Mouse (Mus musculus) ZHBTc4 (cell line): ENCODE results near the gene Cecr2.

Experiments
- DNase-seq: peaks from one replicate; pipeline ENCODE4 v3.0.0-alpha.2; 2011; ENCODE audit warnings: low read depth, low spot score

The Cecr2 gene

DNA sequence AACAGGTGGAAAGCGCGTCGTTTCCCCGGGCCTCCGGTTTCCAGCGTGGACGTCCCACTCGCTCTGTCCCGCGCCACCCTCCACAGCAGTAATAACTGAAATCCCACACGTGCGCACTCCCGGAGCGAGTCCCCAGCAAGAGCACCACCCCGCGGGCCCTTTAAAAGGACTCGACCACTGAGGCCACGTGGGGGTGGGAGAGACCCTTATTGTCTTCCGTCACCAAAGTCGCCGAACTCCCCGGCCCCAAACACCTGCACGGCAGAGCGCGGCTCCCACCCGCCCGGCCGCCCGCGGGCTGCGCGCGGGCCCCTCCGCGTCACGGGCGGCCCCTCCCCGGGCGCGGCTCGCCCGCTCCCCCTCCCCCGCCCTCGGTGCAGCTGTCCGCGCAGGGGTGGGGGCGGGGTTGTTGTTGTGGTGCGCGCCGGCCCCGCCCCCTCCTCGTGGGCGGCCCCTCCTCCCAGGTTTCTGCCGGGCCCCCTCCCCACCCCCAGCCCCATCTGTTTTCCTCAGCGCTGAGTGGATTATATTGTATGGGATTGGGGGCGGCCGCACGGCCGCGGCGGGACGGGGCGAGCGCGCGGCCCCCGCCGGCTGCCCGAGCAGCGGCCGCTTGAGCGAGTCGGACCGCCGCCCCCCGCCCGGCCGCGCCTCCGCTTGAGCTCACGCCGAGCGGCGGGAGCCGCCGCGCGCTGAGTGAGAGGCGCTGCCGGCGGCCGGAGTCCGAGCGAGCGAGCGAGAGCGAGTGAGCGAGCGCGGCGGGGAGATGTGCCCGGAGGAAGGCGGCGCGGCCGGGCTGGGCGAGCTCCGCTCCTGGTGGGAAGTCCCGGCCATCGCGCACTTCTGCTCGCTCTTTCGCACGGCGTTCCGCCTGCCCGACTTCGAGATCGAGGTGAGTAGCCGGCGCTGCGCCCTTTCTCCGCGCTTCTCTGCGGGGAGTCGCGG lies at the start of gene Cecr2:
Gene Cecr2, plus strand, starts transcription at position 554 of the 945 bp plus-strand sequence.
- peak; percentile 93 for DNase-seq

DNA sequence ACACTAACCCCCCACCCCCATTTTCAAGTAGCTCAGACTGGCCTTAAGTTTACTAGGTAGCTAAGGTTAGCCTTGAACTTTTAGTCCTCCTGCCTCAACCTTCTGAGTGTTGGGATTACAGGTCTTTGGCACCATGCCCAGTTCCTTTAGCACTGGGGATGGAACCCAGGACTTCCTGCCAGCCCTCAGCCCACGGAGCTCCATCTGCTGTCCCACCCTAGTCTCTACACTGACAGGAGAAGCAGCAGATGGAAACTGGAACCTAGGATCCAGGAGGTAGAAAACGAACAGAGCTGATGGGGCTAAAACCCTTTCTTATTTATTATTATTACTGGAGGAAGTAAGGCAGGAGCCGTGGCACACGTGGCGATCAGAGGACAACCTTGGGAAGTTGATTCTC lies 48.6 kb upstream of the Cecr2 start:
- peak; percentile 26 for DNase-seq

DNA sequence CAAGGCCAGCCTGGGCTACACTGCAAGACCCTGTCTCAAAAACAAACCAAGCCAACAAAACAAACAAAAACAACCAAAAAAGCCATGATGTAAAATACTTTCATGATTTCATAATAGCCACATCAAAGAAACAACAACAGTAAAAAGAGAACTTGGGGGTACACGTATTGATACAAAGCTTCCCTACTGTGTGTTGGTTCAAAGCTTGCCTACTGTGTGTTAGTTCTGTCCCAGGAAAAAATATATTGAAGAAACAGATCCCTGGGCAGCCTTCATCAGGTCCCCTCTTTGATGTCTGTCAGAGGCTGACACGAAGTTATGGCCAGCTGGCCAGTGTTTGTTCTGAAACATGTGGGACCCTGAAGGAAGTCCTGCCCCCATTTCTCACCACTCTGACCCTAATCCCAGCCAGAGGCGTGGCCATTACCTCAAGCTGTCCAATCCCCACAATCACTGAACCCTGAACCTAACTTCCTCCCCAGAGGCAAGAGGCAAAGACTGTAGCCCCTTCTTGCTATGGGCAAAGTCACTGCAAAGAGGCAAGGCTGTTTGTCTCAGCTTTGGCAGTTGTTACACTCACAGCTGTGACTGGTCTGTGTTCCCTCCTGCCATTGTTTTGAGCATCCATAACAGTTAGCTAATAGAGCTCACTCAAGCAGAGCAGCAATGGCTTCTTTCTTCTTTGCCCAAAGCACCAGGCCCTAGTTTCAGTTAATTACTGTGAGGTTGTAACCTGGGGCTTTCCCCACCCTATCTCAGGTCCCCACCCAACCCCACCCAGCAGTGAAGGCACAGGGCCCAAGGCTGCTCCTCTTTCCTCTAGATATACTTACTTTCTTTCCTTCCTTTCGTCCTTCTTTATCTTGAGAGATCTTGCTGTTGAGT lies 47.4 kb upstream of the Cecr2 start:
- DNase-seq: no peak

DNA sequence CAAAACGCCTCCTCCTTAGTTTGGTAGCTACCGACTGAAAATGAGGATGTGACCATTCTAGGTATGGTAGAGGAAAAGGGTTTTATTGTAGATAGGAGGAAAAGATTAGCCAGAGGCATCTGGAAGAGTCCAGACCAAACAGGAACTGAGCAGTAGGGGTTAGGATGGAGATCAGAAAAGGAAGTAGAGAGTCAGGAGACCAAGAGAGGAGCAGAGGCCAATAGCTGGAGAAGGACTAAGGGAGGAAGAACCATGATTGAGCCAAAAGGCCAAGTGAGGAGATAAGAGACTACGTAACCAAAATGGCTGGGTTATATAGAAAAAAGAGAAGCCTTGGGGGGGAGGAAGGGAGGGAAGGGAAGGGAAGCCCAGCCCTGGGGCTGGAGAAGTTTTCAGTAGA lies 46.0 kb upstream of the Cecr2 start:
- DNase-seq: no peak

DNA sequence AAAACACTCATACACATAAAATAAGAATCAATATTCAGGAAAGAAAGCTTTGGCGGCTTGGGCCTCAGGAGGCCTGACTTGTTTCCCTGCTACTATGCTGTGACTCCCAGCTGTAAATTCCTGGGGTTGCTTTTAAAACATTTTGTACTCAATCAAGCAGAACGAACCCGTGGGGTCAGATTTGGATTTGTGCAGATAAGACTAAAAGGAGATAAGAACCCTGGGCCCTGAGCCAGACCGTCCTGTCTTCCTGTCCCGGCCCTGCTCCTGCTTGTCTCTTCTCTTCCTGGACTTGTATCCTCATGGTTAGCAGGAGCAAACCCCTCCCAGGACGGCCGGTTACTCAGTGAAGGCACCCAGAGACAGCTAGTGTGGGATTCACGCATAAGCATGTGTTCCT lies 41.1 kb upstream of the Cecr2 start:
- no peak for DNase-seq

DNA sequence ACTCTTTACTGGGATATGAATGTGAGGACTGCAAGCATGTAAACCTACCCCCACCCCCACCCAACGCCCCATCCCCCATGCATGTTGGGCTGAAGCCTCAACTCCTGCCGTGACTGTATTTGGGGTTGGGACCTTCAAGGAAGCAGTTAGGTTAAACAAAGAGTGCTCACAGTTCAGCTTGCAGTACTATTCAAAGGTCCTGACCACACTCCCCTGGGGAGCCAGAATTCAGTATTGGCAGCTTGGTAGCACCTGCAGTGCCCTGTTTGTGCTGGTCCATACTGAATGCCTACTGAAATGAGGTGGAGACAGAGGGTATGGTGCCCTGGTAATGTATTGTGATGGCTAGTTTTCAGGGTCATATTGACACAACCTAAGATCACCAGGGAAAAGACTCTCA lies 39.1 kb upstream of the Cecr2 start:
- DNase-seq: peak; percentile 53

DNA sequence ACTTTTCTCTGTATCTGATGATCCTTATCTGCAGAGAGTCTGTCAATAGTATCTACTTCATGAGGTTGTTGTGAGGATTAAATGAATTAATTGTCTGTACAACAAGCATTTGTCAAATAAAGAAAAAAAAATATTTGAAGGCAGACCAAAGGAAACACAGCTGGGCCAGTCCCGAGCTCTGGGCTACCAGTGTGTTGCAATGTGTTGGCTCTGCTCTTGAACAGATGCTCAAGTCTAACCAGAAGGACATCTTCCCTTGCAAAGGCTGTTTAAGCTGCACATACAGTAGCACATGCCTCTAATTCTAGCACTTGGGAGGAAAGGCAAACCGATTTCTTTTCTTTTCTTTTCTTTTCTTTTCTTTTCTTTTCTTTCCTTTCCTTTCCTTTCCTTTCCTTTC lies 37.2 kb upstream of the Cecr2 start:
- no peak for DNase-seq

DNA sequence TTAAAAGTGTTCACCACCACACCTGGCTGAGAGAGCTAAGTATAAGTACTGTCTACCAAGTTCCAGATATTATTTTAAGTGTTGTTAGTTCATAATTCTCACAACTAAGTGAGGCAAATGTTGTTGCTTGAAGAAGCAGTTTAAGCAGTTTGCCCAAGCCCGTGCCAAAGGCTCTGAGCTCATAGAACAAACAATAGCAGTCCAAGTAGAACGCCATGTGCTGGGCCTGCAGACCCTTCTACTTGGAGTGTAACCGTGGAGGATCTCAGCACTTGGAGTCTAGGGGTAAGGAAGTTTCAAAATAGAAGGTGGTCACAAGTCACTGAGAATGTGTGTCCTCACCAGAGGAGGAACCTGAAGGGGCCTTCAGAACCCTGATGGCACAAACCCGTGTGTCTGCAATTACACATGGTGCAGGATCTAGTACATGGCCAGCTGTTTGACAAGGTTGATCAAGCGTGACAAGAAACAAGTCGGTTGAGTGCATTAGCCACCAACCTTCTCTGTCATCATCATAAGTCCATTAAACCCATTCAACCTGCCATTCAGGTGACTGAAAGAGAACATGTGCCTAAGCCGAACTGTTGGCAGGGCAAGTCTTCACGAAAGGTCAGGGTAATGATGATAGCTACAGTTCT lies 30.7 kb upstream of the Cecr2 start:
- DNase-seq: no peak

DNA sequence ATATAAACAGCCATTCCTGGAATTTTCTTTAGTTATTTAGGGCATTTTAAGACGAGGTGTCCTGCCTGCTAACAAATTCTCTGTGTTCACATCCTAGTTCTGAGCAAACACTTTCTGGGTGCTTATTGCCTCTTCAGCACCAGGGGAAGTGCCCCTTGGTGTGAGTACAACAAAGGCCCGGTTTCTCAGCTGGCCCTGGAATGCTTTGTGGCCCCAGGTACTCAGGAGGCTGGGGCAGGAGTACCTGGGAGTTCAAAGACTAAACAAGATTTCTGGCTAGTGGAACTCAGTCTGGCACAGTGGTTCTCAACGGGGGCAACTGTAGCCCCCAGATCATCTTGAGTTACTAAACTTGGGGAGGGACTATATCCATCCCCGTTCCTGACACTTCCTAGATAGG lies 26.6 kb upstream of the Cecr2 start:
- no peak for DNase-seq

DNA sequence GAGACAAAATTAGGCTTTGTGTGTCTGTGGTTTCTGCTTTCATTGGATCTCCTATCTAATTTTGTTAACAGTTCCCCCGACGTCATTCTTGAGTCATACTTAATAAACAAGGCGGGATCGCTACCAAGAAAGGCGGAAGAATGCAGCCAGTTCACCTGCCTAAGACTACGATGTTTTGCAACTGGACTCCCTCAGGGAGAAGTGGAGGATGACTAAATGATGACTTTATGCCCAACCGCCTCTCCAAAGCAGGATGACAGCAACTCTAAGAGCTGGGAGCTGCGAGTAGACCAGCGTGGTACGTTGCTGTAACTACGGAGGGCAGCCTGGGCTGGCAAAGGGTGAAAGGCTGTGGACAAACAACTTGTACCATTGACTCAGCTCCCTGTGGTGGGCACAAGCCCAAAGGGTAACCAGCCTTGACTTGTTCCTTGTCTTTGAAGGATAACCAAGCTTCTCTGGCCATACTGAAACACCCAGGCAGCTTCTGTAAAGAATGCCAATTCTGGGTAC lies 24.2 kb upstream of the Cecr2 start:
- DNase-seq: no peak

DNA sequence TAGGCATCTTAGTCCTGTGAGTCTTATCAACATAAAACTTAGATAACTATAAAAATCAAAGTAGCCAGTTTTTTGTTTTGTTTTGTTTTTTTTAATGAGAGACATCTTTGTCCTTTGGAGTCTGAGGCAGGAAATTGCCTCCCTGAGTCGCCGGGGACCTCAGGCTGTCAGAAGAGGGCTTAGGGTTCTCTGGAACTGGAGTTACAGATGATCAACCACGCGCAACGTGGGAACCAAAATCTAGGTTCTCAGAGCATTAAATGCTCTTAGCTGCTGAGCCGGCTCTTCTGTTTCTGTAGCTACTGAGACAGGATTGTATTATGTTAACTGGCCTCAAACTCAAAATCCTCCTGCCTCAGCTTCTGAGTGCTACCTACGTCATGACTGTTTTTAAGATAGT lies 22.4 kb upstream of the Cecr2 start:
- no peak for DNase-seq

DNA sequence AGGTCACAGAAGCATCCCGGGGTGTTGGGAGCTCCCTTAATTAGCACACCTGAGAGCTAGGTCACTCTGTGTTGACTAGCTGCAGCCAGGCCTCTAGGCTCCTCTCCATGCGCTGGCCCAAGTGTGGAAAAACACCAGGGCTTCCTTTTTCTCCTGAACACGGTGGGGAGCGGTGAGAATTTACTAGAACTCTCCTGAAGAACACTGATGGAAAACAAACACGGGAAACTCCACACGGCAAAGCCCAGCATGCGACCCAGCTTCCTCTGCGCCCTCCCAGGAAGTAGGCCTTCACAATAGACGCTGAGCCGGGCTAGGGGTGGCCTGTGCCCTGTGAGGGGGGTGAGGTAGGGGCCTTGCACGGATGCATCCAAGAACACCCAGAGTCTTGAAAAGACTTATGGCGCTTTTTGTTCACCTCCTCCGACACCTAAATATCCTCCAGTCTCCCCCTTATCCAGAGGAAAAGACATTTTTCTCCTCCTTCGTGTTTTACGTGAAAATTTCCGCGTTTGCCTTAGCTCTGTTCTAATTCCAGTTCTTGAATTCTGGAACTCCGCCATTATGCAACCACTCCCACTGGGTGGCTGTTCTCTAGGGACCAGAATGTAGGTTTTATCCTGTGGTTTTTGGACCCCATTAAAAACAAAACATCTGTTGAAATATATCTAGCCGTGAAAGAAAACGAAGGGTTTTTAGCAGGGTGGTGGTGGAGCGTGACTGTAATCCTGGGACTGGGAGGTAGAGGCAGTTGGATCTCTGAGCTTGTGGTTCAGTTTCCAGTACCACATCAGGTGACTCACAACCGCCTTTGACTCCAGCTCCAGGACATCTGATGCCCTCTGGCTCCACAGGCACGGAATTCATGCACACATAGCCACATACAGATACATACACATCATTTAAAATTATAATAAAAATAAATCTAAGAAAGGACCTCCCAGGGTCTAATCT lies 21.5 kb upstream of the Cecr2 start:
- DNase-seq: peak; percentile 44

DNA sequence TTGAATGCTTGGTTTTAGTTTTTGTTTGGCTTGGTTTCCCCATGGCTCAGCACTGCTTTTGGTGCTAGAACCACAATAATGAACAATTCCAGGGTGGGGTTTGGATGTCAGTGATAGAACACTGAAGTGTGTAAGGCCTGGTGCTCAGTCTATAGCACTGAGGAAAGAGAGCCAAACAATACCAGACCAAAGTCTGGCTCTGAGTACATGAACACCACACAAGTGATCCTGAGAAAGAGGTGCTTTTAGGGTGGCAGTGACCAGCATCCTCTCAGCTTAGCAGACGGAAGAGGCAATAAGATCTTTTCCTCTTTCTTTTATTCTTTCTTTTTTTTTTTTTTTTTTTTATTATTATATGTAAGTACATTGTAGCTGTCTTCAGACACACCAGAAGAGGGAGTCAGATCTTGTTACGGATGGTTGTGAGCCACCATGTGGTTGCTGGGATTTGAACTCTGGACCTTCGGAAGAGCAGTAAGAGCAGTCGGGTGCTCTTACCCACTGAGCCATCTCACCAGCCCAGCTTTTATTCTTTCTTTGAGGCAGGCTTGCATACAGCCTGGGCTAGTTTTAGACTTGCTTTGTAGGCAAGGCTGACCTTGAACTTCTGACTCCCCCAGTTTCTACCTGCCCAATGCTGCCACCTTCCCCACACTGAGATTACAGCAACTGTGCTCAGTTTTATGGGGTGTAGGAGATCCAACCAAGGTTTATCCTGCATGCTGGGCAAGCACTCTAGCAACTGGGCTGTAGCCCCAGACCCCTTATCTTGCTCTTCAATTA lies 18.7 kb upstream of the Cecr2 start:
- DNase-seq: peak; percentile 73

DNA sequence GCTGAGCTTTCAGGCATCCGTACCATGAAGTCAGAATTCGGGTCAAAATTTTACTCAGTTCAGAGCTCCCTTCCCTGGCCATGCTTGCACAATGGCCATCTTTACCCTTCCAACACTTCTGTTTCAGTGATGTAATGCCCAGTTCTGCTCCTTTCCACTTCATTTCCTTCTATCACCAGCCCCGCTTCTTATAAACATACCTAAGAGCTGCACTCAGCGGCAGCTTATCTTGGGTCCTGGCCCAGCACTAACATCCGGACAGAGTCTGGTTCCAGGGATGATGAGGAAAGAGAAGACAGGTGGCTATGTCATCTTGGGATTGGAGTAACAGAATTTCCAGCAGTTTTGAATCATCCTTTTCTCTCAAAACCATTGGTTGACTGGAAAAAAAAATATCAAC lies 18.0 kb upstream of the Cecr2 start:
- no peak for DNase-seq

DNA sequence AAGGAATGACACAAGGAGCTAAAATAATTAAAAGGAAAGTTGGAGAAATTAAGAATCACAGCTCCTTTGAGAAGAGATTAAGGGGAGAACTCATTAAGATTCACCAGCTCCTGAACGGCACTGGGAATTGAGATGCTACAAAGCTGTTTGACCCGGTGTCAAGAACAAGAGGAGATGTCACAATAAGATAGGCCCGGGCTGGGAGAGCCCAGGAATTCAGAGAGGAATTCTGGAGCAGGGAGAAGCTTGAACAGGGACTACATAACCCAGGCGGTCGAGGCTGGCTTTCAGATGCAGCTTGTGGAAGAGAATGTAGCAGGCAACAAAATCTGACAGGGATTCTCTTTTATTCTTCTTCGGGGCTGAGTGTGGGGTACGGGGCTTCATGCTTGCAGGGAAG lies 13.5 kb upstream of the Cecr2 start:
- DNase-seq: peak; percentile 44

DNA sequence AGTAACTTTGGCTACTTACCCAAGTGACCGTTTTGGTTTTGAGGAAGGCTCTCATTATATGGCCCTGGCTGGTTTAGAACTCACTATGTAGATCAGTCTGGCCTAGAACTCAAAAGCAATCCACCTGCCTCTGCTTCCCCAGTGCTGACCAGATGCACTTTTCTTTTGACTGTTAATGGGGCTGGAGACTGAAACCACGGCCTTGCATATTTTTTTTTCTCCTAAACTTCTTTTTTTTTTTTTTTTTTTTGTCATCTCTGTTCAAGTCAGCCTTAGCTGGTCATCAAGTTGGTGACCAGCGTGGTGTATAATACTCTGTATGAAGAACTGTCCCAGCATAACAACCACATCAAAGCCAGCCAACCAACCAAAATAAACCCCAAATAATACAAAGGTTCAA lies 10.5 kb upstream of the Cecr2 start:
- DNase-seq: no peak

DNA sequence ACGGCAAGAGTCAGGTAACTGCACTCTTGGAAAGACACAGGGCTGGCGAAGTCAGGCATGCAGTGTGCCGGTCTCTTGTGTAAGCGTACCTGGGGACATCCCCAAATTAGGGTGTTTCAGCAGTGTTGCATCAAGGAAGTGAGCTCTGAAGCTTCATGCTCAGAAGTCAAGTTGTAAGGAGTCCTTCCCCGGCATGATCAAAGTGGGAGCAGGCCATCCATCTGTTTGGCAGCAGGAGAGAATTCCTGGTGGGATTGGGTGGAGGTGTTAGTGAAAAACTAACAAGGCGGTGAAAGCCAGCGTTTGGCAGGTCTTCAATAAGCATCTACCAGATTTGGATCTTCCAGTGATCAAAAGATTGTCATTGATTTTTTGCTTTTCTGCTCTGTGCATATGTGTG lies 7.3 kb upstream of the Cecr2 start:
- no peak for DNase-seq

DNA sequence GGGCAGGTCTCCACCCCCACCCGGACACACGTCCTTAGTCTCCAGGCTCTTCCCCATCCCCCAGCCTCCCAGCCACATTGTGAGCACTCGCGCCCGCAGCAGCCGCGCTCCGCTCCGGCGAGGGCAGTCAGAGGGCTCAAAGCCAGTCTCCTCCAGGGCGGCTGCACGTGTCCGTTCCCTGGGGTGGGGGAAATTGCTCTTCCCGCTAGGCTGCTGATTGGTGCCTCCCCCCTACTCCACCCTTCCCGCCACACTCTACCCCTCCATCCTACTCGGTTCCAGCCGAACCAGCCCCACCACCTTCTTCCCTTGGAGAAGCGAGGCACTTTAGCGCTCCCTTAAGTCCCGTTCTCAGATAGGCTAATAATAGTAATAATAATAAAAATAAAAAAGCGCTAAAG lies 754 bp upstream of the Cecr2 start:
- DNase-seq: peak; percentile 96

DNA sequence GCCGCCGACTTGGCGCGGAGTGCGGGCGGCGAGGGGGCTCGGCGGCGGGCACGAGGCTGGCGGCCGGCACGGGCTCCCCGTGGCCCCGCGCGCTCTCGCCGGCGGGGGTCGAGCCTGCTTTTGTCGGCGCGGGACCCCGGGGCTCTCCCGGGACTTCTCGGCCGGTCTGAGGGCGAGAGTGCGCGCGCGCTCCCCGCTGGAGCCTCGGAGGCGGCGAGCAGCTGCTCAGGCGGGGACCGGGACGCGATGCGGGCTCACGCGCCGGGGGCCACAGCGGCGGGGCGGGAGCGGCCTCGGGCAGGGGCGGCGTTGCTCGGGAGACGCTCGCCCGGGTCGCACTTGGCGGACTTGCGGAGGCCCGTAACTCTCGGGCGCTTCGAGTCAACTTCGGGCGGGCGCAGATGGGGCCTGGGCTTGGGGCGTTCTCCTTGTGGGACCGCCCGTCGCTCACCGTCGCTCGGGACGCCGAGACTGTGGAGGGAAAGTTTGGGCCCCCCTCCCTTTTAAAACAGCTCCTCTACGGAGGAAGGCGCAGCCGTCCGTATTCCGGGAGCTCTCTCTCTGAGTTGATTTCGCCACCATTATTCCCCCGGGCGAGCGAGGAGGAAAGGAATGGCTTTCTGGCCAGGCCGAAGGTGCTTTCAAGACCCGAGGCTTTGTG lies 722 bp downstream of the Cecr2 start:
- peak; percentile 79 for DNase-seq

DNA sequence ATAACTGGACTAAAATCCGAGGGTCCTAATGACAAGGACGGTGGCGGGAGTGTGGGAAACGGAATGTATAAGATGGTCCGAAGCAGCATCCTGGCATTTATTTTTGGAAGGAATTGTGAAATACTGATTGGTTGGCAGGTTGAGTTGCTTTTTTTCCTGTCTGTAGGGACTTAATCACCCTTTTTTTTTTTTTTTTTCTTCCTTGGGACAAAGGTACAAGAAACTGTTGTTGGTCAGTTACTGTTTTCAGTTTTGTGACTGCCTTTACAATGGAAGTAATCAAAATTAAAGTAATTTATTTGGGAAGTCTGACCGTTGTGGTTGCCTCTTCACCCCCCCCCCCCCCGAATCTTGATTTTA lies 1.2 kb downstream of the Cecr2 start:
- no peak for DNase-seq
